Mouse (Mus musculus) gastrocnemius, postnatal 14 days (tissue): ENCODE data around the gene Zfp764. TPM values are rescaled to one million over a fixed set of nuclear protein-coding genes. Genes with fewer than 3 reads are reported as not detected.

ENCODE experiments used
- DNase-seq: peaks from one replicate; pipeline ENCODE4 v3.0.0; 2021; ENCODE audit warnings: mixed read lengths
- intact Hi-C: fragments of 180-260 bp; cut with DNase I; formaldehyde crosslinking; loops from one replicate; pipeline ENCODE4 v1.15.1; 2025; ENCODE audit warnings: low total_unique reads
- total RNA-seq, 2 experiments: library from RNA; stranded (reverse); gene quantifications; 2 replicates each; pipeline ENCODE4 v1.2.3; 2021

The Zfp764 gene
- total RNA-seq, 2 experiments from 2014 or later: 2.1 to 3.1 TPM

GRCm38 (mm10) chr7:127357871-127358270, 48.8 kb downstream of the Zfp764 start:
- intact Hi-C loops: no loop called here
- DNase-seq: no peak

- intact Hi-C loops: no loop called here
- no peak for DNase-seq
These were observed 50.8 kb downstream of the Zfp764 start for GRCm38 (mm10) chr7:127355796-127356195.

Other genes starting within 250 kb of the Zfp764 start
- gene Cd2bp2, start 210.8 kb downstream of the Zfp764 start, total RNA-seq: 10 to 100 TPM; 30.0 to 32.0 TPM
- 10 to 100 TPM; 32.1 to 32.9 TPM for gene Tbc1d10b, start 198.4 kb downstream of the Zfp764 start, total RNA-seq
- gene Mylpf, start 197.9 kb downstream of the Zfp764 start, total RNA-seq: over 10,000 TPM; 57,620 to 58,231 TPM
- gene Zfp553, start 173.8 kb downstream of the Zfp764 start, total RNA-seq: 1 to 10 TPM; 4.2 to 5.4 TPM
- gene Sept1, start 173.7 kb downstream of the Zfp764 start, total RNA-seq: 1 to 10 TPM; 4.2 to 5.0 TPM
- 10 to 100 TPM; 18.0 to 21.6 TPM for gene Zfp771, start 162.5 kb downstream of the Zfp764 start, total RNA-seq
- 10 to 100 TPM; 24.7 to 27.0 TPM for gene Dctpp1, start 146.1 kb downstream of the Zfp764 start, total RNA-seq
- 10 to 100 TPM; 19.3 to 23.1 TPM for gene Sephs2, start 132.8 kb downstream of the Zfp764 start, total RNA-seq
- under 1 TPM; 0.42 to 0.62 TPM for gene Itgal, start 110.6 kb downstream of the Zfp764 start, total RNA-seq
- 10 to 100 TPM; 21.4 to 25.7 TPM for gene Zfp768, start 61.2 kb downstream of the Zfp764 start, total RNA-seq
- 1 to 10 TPM; 2.9 to 3.2 TPM for gene Zfp747, start 30.8 kb downstream of the Zfp764 start, total RNA-seq
- 1 to 10 TPM; 1.7 TPM for gene 9130019O22Rik, start 19.7 kb downstream of the Zfp764 start, total RNA-seq
- gene E430018J23Rik, start 13.2 kb downstream of the Zfp764 start, total RNA-seq: 1 to 10 TPM; 2.0 to 2.4 TPM
- gene Zfp688, start 15.2 kb upstream of the Zfp764 start, total RNA-seq: 1 to 10 TPM; 2.2 to 2.6 TPM
- 1 to 10 TPM; 1.0 to 1.5 TPM for gene Zfp689, start 42.3 kb upstream of the Zfp764 start, total RNA-seq
- gene Prr14, start 52.8 kb upstream of the Zfp764 start, total RNA-seq: 10 to 100 TPM; 17.2 to 19.4 TPM
- gene Fbrs, start 72.4 kb upstream of the Zfp764 start, total RNA-seq: 10 to 100 TPM; 20.0 to 24.1 TPM
- 10 to 100 TPM; 45.4 to 46.3 TPM for gene Srcap, start 105.2 kb upstream of the Zfp764 start, total RNA-seq
- gene Gm42715, start 112.8 kb upstream of the Zfp764 start, total RNA-seq: 1 to 10 TPM; 8.4 to 8.5 TPM
- not detected for gene Tmem265, start 154.6 kb upstream of the Zfp764 start, total RNA-seq
- gene Phkg2, start 166.5 kb upstream of the Zfp764 start, total RNA-seq: 10 to 100 TPM; 10.1 to 10.7 TPM
- gene Ccdc189, start 181.8 kb upstream of the Zfp764 start, total RNA-seq: 1 to 10 TPM; 1.8 to 4.5 TPM
- 10 to 100 TPM; 24.4 to 28.7 TPM for gene Rnf40, start 181.9 kb upstream of the Zfp764 start, total RNA-seq
- 1 to 10 TPM; 6.7 to 8.3 TPM for gene Zfp629, start 209.0 kb upstream of the Zfp764 start, total RNA-seq